Mouse (Mus musculus) megakaryocyte, embryonic 14.5 days (primary cell): ENCODE data around the gene Eef2k.
"Not testable (repeated sequence)": the region's sequence is repeated elsewhere in the genome, so short reads cannot be mapped to it uniquely, and the experiment has no call there.

Source experiments
- FLI1 ChIP-seq: IDR thresholded peaks from 2 replicates; pipeline ENCODE4 v1.6.1; 2012; ENCODE audit warnings: low read length, inconsistent platforms, mixed read lengths
- GATA1 ChIP-seq: IDR thresholded peaks from 3 replicates; pipeline ENCODE4 v1.6.1; 2012; ENCODE audit warnings: mixed read lengths, low read length, inconsistent platforms, borderline replicate concordance

DNA sequence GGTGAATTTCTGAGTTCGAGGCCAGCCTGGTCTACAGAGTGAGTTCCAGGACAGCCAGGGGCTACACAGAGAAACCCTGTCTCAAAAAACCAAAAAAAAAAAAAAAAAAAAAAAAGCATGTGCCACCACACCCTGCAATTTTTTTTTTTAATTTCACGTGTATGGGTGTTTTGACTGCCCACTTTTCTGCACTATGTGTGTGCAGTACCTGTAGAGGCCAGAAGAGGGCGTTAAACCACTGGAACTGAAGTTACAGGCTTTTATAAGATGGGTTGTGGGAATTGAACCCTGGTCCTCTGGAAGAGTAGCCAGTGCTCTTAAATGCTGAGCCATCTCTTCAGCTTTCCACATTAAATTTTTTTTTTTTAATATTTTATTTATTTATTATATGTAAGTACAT lies 67.5 kb downstream of the Eef2k start:
- not testable (repeated sequence) for TF ChIP-seq GATA1, FLI1
